ENCODE assay signal across 9 mouse cellular contexts in the genomic region with DNA sequence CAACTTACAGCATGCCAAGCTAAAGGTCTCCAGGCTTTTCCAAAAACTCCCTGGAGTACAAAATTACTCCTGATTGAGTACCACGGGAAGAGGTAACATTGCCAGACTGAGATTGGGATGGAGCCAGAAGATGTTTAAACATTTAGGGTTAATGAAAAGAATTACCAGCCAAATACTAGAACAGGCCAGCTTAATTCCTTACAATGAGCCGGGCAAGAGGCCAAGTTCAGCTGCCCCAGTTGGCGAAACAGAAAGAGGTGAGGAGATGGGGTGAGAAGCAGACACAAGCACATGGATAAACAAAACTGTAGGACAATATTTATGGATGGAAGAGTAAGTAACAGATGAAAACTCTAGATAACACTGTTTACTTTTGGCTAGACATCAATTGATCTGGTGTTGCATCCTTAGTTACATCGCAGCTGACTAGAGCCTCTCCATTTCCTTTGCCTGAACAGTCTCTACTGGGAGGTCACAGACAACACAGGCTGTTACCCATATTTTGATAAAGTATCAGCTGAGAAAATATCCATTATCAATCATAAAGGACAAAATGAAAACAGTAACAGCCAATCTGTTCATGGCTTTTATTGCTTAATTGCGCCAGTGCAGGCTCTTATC.
DNase-seq lines count a peak whose midpoint lies in the region; ATAC-seq lines count a peak whose summit lies in the region.
"Had no signal": no experiment of that assay in that cellular context is flagged by ENCODE, and none has a peak within 500 bp of the region (broad histone marks: within the 10 kb centered on the region; RNA-seq: fewer than 3 reads in every experiment).

No protein-coding gene starts in this region.

- intact Hi-C loops in heart, postnatal 14 days (cut with DNase I): no loop called here
- intact Hi-C loops in heart, postnatal 25 days (cut with DNase I): no loop called here

- no peak overlapping the region for H3K27ac ChIP-seq in midbrain, embryonic 16.5 days (ENCODE audit: low read length)
- H3K27ac ChIP-seq: layer of hippocampus, adult 2 months had no signal

- H3K9me3 ChIP-seq in midbrain, embryonic 16.5 days (replicated peaks; ENCODE audit: control insufficient read depth, low read length, poor library complexity, severe bottlenecking): no peaks in the 10 kb centered on the region

- no peaks in the 10 kb centered on the region for H3K36me3 ChIP-seq in midbrain, embryonic 16.5 days (ENCODE audit: control insufficient read depth, insufficient read depth, low read length)

- H3K4me2 ChIP-seq in midbrain, embryonic 16.5 days (ENCODE audit: low read length): no peak overlapping the region

- no peak overlapping the region for H3K4me3 ChIP-seq in midbrain, embryonic 16.5 days (ENCODE audit: low read depth, low read length)
- H3K4me3 ChIP-seq: layer of hippocampus, adult 2 months had no signal

- WGBS in midbrain, embryonic 16.5 days: 62% methylated on average over 5 of the region's 5 CpGs

- H3K27me3 ChIP-seq in midbrain, embryonic 16.5 days (ENCODE audit: control insufficient read depth, insufficient read depth, low read depth, low read length): no peaks in the 10 kb centered on the region

- peak; percentile 19 to 27 for DNase-seq in heart, postnatal 14 days
- no peak for DNase-seq in heart, postnatal 25 days (ENCODE audit: low spot score)
- peak; percentile 24 for DNase-seq in retina, postnatal 1 day
- no peak for DNase-seq in retina, embryonic 14.5 days (ENCODE audit: low spot score)
- DNase-seq in cerebellum, postnatal 36 days: peak; percentile 35 to 44
- peak; percentile 7 for DNase-seq in ovary, postnatal 14 days (ENCODE audit: low spot score)

- no peak for ATAC-seq in midbrain, embryonic 16.5 days
- ATAC-seq in erythroid progenitor cell, adult 5-6 weeks (replicated peaks; ENCODE audit: low FRiP score, poor library complexity, severe bottlenecking): no peak

- no peaks in the 10 kb centered on the region for H3K4me1 ChIP-seq in midbrain, embryonic 16.5 days (ENCODE audit: control insufficient read depth, insufficient read depth, low read length)

- H3K9ac ChIP-seq in midbrain, embryonic 16.5 days (ENCODE audit: low read depth, low read length): no peak overlapping the region

Comparison
In these comparisons a context has a peak if more than half of its experiments do, and no peak if none do; other contexts are left out.
1. DNase-seq: peak in heart, postnatal 14 days (2 of 2), retina, postnatal 1 day (single experiment), cerebellum, postnatal 36 days (2 of 2) and ovary, postnatal 14 days (single experiment); none in heart, postnatal 25 days (single experiment) and retina, embryonic 14.5 days (single experiment).